Mouse (Mus musculus): Measurements from ENCODE around the gene Frmd4a.

Frmd4a gene

DNA sequence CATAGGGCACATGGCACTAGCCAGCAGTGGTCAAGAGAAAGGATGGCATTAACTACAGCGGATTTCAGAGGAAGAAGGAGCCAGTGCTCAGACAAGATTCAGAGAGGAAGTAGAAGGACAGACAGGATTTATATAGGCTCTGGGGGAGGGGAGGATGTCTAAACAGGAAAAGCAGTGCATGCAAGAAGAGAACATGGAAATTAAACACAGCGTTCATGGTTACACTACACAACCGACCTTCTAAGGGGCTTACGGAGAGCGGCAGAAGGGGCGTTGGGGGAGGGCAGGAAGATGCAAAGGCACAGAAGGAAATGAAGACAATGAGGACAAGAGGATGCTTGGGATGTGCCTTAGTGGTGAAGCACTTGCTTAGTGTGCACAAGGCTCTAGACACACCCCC is 328.7 kb downstream of the Frmd4a start:
- in situ Hi-C loops (cut with MboI; ENCODE audit: low pct_unique_long_range_greater_than_20kb in 1 of 2, low sequenced_read_pairs in 2 of 2, unreplicated experiment in 1 of 2): loop anchor here in 1 of 2 experiments (25.0 kb wide), 1 partner anchor 141 kb away; no protein-coding TSS in a partner anchor

DNA sequence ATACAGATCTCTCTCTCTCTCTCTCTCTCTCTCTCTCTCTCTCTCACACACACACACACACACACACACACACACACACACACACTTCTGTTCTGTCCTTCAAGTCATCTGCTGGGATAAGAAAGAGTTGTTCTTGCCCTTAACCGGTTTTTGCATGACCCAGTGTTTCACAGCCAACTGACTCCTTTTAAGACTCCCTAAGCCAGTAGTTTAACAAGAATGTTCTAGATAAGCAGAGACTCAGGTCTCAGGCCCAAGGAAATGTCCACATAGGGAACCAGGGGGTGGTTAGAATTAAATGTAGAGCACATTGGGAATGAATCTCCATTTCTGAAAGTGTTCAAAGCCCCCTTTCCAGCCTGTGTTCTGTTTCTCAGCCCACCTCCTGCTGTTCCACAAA is 329.4 kb downstream of the Frmd4a start:
- in situ Hi-C loops (cut with MboI; ENCODE audit: low pct_unique_long_range_greater_than_20kb in 1 of 2, low sequenced_read_pairs in 2 of 2, unreplicated experiment in 1 of 2): loop anchor here in 1 of 2 experiments (25.0 kb wide), 1 partner anchor 140 kb away; no protein-coding TSS in a partner anchor

DNA sequence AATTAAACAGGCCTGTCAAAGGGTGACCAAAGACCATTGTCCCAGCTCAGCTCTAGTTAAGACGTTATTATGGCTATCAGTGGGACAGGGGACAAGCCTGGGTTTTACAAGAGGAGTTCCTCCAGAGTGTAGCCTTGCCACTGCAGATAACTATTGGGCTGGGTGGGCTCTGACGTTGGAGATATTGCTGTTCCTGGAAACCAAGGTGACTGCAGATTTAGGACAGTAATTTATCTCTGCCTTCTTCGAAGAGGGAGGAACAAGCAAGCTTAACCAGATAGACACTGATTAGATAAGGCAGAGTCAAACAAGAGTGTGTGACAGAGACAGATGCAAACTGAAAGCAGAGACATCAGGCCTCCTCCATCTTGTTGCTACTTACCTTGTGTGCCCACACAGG is 330.3 kb downstream of the Frmd4a start:
- in situ Hi-C loops (cut with MboI; ENCODE audit: low pct_unique_long_range_greater_than_20kb in 1 of 2, low sequenced_read_pairs in 2 of 2, unreplicated experiment in 1 of 2): loop anchor here in 1 of 2 experiments (25.0 kb wide), 1 partner anchor 140 kb away; no protein-coding TSS in a partner anchor

DNA sequence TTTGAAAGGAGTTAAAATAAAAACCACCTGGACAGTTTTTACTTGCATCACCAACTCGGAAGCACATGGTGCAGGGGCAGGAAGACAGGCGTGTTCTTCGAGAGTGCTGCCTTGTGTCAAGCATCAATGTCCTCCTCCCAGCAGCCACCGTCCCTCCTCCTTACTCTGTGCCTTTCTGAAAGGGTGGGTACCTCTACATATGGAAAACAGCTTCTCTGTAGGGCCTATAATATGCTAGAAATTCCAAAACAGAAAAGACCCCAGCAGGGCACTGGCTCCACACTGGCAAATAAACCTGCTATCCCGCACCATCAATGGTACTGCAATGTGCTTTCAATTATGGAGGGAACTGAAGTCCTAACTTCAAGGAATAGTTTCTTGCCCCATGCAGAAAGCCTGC is 331.0 kb downstream of the Frmd4a start:
- in situ Hi-C loops (cut with MboI; ENCODE audit: low pct_unique_long_range_greater_than_20kb in 1 of 2, low sequenced_read_pairs in 2 of 2, unreplicated experiment in 1 of 2): loop anchor here in 1 of 2 experiments (25.0 kb wide), 1 partner anchor 139 kb away; no protein-coding TSS in a partner anchor

DNA sequence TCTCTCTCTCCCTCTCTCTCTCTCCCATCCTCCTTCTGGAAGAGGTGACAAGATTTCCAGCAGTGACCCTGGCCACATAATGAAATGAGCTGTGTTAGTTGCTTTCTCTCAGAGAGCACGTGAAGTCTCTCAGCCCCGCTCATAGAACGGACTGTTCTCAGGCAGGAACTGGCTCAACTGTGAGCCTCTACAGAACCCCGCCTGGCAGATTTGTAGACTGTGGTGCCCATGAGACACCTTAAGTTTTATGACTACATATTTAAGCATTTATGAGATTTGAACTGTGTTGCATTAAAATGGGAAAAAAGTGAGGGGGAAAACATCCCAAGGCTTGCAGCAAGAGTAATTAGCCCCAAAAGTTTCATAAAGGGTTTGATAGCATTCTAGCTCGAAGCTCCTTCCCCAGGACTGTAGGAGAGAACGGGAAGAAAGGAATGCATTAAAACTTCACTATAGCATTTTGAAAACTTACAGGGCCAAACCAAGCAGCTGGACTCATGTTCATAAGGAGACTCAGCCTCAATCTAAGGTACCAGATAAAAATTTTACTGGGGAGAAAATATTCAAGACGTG is 339.4 kb downstream of the Frmd4a start:
- in situ Hi-C loops (cut with MboI; ENCODE audit: low pct_unique_long_range_greater_than_20kb in 1 of 2, low sequenced_read_pairs in 2 of 2, unreplicated experiment in 1 of 2): no loop called here

DNA sequence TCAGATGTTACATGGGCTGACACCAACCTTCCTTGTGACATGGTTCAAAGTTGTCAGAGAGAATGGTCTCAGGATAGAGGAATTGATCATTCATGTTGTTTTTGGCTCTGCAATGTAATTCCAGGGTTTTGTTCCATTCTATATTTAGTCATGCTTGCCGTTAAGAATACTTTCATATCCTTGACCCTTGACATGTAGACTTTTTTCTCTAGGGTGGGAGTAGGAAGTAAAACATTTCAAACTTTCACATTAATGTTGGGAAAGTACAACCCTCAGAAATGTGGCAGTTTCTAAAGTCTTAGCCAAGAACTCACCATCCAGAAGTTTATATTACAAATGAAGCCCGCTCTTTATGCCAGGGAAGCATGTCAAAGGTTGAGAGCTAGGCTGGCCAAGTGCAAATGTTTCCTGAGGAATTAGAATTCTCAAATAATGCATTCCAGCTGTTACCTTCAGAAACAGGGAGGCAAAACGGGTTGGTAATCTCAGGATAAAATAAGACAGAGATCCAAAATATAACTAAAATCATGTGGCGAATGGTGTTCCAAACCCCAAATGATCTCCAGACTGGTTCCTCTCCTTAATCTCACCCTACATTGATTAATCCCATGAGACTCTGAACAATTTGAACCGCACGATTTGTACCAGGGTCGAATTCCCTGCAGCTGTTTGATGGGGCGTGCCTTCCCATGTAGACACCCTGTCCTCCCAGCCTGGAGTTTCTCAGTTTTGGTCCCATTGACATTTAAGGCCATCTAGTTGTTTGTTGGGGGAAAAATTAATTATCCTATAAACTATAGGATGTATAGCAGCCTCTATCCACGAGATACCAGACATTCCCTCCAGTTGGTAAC is 344.7 kb downstream of the Frmd4a start:
- in situ Hi-C loops (cut with MboI; ENCODE audit: low pct_unique_long_range_greater_than_20kb in 1 of 2, low sequenced_read_pairs in 2 of 2, unreplicated experiment in 1 of 2): no loop called here

DNA sequence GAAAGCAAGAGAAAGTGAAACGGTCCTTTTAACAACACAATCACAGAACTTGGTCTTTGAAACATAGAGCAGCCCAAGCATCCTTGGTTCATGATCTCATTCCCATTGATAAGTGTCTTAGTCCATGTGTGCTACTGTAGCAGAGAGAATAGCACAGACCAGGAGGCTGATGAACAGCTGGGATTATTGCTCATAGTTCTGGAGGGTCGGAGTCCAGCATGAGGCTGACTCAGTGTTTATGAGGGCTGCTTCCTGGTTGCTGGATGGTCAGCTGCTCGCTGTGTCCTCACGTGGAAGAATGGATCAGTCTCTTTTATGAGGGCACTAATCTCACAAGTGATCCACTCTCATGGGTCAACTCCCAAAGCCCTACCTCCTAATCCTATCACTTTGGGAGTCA is 347.4 kb downstream of the Frmd4a start:
- in situ Hi-C loops (cut with MboI; ENCODE audit: low pct_unique_long_range_greater_than_20kb in 1 of 2, low sequenced_read_pairs in 2 of 2, unreplicated experiment in 1 of 2): no loop called here

DNA sequence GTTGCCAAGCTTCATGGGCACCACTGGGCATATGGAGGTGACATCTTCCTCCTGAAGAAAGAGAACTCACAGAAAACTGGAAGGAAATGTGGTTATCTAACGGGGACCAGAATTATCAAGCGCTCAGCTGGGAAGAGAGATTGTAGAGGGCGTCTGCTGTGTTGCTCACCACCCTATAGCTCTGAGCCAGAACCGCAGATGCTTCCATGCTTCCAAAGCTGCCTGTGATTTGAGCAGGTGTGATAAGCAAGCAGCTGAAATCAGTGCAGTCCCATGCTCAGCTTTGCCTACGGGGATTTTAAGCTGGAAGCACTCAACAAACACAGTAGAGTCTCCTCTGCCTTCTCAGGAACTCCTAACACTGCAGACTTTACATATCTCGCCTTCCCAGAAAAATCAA is 351.0 kb downstream of the Frmd4a start:
- in situ Hi-C loops (cut with MboI; ENCODE audit: low pct_unique_long_range_greater_than_20kb in 1 of 2, low sequenced_read_pairs in 2 of 2, unreplicated experiment in 1 of 2): no loop called here

DNA sequence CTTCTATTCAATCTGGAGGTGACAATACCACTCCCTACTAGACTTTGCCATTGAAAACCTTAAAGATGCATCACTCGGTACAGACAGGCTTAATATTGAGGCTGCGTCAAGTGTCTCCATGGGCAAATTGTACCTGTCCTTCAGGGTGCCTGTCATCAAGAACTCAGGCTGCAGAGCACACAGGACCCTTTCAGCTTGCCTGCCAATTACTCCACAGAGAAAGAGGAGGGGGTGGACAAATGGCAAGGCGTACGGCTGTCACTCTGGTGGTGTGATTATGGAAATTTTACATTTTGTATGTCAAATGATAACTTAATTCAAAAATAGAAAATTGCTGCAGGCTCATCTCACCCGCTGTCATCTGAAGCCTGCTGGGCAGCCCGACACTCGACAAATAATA is 353.0 kb downstream of the Frmd4a start:
- in situ Hi-C loops (cut with MboI; ENCODE audit: low pct_unique_long_range_greater_than_20kb in 1 of 2, low sequenced_read_pairs in 2 of 2, unreplicated experiment in 1 of 2): no loop called here

DNA sequence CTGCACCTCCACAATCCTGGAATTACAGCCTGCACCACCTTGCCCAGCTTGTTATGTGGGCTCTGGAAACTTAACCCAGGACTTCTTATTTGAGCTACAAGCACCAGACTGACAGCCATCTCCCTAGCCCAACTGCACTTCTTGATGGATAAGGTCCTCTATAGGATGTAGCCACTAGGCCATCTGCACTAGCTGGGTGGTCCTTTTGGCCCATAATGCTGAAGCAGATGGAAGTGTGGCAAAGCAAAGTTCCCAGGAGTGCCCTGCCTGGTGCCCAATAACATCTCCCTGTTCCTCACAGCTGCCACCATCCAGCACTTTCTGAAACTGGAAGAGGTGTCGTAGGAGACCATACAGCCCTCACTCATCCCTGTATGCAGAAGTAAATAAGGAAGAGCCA is 353.8 kb downstream of the Frmd4a start:
- in situ Hi-C loops (cut with MboI; ENCODE audit: low pct_unique_long_range_greater_than_20kb in 1 of 2, low sequenced_read_pairs in 2 of 2, unreplicated experiment in 1 of 2): no loop called here

DNA sequence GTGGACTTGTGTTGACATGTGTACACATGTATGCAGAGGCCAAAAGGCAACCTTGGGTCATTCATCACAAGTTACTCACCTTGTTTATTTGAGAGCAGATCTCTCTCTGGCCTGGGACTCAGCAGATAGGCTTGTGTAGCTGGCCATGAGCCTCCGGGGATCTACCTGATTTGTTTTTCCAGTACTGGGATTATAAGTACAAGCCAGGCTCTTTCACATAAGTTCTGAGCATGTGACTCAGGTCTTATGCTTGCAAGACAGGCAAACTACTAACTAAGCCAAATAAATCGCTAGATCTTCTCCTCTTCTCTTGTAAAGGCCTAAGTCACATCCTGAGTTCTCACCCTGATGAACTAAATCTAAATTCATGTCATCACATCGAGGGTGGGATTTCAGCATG is 361.3 kb downstream of the Frmd4a start:
- in situ Hi-C loops (cut with MboI; ENCODE audit: low pct_unique_long_range_greater_than_20kb in 1 of 2, low sequenced_read_pairs in 2 of 2, unreplicated experiment in 1 of 2): no loop called here

DNA sequence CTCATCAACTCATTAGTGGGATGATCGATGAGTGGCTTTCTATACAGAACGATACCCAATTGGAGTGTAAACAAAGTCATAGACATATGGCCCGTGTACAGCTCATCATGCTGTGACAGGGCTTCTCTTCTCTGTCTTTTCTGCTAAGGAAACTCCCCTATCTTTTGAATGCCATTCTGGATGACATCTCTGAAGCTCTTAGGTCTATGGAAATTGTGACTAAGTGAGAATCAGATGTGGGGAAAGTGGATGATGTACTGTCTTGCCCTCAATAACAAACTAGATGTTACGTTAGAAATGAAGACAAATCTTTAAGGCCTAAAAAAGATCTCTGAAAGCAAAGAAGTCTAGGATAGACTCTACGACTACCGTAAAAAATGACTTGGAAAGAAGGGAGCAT is 362.9 kb downstream of the Frmd4a start:
- in situ Hi-C loops (cut with MboI; ENCODE audit: low pct_unique_long_range_greater_than_20kb in 1 of 2, low sequenced_read_pairs in 2 of 2, unreplicated experiment in 1 of 2): no loop called here

DNA sequence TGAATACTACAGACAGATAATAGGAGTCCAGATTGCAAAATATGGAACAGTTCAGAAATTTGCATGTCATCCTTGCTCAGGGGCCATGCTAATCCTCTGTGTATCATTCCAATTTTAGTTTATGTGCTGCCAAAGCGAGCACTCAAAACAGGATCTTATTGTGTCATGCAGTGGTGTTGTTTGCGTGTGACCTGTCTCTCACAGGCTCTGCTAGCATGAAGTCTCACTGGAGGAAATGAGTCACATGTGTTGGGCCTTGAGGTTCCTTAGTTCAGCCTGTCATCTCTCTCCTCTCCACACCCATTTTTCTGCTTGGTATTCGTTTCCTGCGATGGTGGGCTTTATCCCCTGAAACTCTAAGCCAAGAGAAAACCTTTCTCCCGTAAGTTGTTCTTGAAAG is 363.4 kb downstream of the Frmd4a start:
- in situ Hi-C loops (cut with MboI; ENCODE audit: low pct_unique_long_range_greater_than_20kb in 1 of 2, low sequenced_read_pairs in 2 of 2, unreplicated experiment in 1 of 2): no loop called here

DNA sequence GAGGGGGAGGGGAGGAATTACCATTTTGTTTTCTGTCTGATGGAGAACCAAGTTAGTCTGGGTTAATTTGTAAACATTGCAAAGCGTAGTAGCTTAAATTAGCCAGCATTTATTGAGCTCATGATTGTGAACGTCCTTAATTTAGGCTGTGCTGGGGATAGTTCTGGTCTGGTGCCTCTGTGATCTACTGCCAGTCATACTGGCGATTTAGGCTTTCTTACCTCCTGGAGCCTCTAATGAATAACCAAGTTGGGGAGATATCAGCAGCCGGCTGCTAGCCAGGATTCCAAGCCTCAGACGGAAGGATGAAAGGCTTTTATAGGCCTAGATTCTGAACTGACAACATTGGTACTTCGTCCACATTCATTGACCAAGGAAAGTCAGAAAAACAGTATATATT is 369.0 kb downstream of the Frmd4a start:
- in situ Hi-C loops (cut with MboI; ENCODE audit: low pct_unique_long_range_greater_than_20kb in 1 of 2, low sequenced_read_pairs in 2 of 2, unreplicated experiment in 1 of 2): no loop called here

DNA sequence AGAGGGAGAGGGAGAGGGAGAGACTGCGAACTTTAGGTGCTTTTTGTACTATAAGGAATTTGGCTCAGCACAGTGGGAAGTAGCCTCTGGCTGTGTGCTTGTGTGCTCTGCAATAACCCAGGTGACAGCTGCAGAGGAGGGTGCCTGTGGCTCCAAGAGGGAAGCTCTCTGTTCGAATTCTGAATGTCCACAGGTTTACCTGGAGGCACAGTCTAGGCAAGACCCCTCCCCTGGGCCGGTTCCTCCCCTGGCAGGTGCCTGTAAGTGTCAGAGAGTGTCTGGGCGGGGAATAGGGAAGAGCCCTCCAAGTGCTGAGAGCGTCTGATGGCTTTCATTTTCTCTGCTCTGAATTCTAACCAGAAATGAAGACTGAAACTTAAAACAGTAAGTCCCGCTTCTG is 371.8 kb downstream of the Frmd4a start:
- in situ Hi-C loops (cut with MboI; ENCODE audit: low pct_unique_long_range_greater_than_20kb in 1 of 2, low sequenced_read_pairs in 2 of 2, unreplicated experiment in 1 of 2): no loop called here

DNA sequence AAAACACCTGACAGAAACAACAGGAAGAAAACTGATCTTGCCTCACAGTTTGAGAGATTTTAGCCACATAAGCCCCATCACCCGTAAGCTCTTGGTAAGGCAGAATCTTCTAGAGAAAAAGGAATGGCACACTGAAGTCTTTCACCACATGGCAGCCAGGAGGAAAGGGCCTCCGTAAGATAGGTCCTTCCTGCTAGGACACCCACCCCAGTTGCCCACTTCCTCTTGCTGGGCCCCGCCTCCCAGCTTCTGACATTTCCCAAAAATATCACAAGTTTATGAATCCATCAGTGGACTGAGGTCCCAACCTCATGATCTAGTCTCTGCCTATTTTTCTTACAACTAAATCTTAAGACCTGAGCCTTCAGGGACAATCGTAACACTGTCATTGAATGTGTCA is 373.6 kb downstream of the Frmd4a start:
- in situ Hi-C loops (cut with MboI; ENCODE audit: low pct_unique_long_range_greater_than_20kb in 1 of 2, low sequenced_read_pairs in 2 of 2, unreplicated experiment in 1 of 2): no loop called here

DNA sequence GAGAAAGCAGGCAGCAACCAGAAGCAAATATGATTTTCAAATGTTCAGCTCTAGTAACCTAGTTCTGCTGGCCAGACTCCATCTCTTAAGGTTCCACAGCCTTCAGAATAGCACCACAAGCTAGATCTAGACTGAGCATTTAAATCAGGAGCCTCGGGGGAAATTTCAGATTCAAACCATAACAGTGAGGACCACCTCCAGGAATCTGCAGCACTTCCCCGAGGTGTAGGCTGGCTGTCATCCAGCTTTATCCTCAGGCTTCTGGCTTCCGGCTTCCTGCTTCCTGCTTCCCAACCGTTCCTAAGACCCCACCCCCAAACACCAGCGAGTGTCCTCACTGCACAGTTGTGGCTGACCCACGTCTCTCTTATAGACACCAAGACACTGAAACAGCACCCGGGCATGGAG is 374.2 kb downstream of the Frmd4a start:
- in situ Hi-C loops (cut with MboI; ENCODE audit: low pct_unique_long_range_greater_than_20kb in 1 of 2, low sequenced_read_pairs in 2 of 2, unreplicated experiment in 1 of 2): no loop called here

DNA sequence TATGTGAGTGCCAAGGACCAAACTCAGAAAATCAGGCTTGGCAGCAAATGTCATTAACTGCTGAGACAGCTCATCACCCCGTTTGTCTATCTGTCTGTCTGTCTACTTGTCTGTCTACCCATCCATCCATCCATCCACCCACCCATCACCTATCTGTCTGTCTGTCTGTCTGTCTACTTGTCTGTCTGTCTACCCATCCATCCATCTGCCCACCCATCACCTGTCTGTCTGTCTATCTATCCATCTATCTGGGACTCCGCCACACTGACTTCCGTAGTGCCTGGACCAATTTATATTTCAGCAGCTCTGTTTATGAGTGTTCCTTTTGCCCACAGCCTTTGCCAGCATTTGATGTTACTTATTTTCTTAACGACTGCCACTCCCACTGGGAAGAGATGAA is 375.5 kb downstream of the Frmd4a start:
- in situ Hi-C loops (cut with MboI; ENCODE audit: low pct_unique_long_range_greater_than_20kb in 1 of 2, low sequenced_read_pairs in 2 of 2, unreplicated experiment in 1 of 2): no loop called here

DNA sequence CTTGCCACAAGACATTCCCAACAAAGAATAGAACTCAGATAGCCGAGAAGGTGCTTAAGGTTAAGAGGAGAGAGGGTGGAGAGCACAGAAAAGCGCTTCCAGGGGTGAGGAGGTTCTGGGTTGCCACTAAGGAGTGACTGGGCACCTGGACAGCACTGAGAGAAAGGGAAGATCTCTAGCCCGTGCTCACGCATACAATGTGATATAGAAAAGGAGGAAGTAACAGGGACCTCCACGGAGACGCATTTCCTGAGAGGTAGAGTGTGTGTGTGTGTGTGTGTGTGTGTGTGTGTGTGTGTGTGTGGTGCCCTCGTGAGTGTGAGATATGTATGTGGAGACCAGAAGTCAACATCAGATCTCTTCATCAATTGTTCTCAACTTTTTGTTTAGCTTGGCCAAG is 377.1 kb downstream of the Frmd4a start:
- in situ Hi-C loops (cut with MboI; ENCODE audit: low pct_unique_long_range_greater_than_20kb in 1 of 2, low sequenced_read_pairs in 2 of 2, unreplicated experiment in 1 of 2): no loop called here

DNA sequence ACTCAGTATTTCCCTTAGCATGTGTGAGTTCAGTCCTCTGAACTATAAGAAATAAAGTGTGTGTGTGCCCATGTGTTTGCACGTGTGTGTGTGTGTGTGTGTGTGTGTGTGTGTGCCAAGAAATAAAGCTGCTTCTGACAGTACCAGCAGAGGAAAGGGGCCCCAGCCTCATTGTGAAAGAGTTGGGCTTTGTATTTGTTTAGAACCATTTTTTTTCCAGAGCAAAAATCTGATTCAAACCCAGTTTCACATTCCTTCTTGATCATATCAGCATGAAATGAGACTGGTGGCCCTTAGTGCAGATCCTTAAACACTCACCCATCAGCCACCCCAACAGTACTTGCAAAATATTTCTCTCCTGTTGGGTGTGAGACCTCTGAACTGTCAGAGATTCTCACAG is 382.2 kb downstream of the Frmd4a start:
- in situ Hi-C loops (cut with MboI; ENCODE audit: low pct_unique_long_range_greater_than_20kb in 1 of 2, low sequenced_read_pairs in 2 of 2, unreplicated experiment in 1 of 2): no loop called here

Measured in mouse embryonic stem cell (cell line).